10 mouse cellular contexts compared by ENCODE assay signal in genomic region chr7:137322926-137323325, GRCm38 (mm10). TPM values are rescaled to one million over a fixed set of nuclear protein-coding genes. Genes with fewer than 3 reads are reported as not detected.
DNase-seq lines count a peak whose midpoint lies in the region; ATAC-seq lines count a peak whose summit lies in the region.
"Had no signal": no experiment of that assay in that cellular context is flagged by ENCODE, and none has a peak within 500 bp of the region (broad histone marks: within the 10 kb centered on the region; RNA-seq: fewer than 3 reads in every experiment).

No protein-coding gene starts in this region.

- 5% methylated on average over 15 of the region's 21 CpGs for WGBS in lung, embryonic 15.5 days
- 0% methylated on average over 21 of the region's 21 CpGs for WGBS in forebrain, embryonic 13.5 days
- WGBS in limb, embryonic 11.5 days: 1% methylated on average over 12 of the region's 21 CpGs
- 3% methylated on average over 21 of the region's 21 CpGs for WGBS in stomach, embryonic 14.5 days

- no peak for ATAC-seq in lung, embryonic 15.5 days (ENCODE audit: borderline replicate concordance, extremely low read depth, low FRiP score, low TSS enrichment)
- ATAC-seq in forebrain, embryonic 13.5 days: no peak
- no peak for ATAC-seq in limb, embryonic 11.5 days (ENCODE audit: insufficient number of reproducible peaks, low FRiP score, low TSS enrichment, low read depth)
- ATAC-seq in stomach, embryonic 14.5 days (ENCODE audit: insufficient number of reproducible peaks, insufficient read depth, low FRiP score, low read depth): no peak

- H3K36me3 ChIP-seq in lung, embryonic 15.5 days: no peaks in the 10 kb centered on the region
- no peaks in the 10 kb centered on the region for H3K36me3 ChIP-seq in forebrain, embryonic 13.5 days (ENCODE audit: poor library complexity, severe bottlenecking)
- no peaks in the 10 kb centered on the region for H3K36me3 ChIP-seq in limb, embryonic 11.5 days (ENCODE audit: control insufficient read depth, insufficient read depth, low read length)
- H3K36me3 ChIP-seq in stomach, embryonic 14.5 days (ENCODE audit: control insufficient read depth, insufficient read depth, low read length): no peaks in the 10 kb centered on the region

- no peak overlapping the region for H3K27ac ChIP-seq in lung, embryonic 15.5 days
- H3K27ac ChIP-seq in forebrain, embryonic 13.5 days: no peak overlapping the region
- H3K27ac ChIP-seq in limb, embryonic 11.5 days (replicated peaks; ENCODE audit: low read depth, low read length): no peak overlapping the region
- H3K27ac ChIP-seq in stomach, embryonic 14.5 days (ENCODE audit: low read length): no peak overlapping the region

- H3K4me1 ChIP-seq in lung, embryonic 15.5 days: peaks cover 26% of the 10 kb centered on the region
- H3K4me1 ChIP-seq in forebrain, embryonic 13.5 days: peaks cover 35% of the 10 kb centered on the region
- peaks cover 17% of the 10 kb centered on the region for H3K4me1 ChIP-seq in limb, embryonic 11.5 days (ENCODE audit: control insufficient read depth, insufficient read depth, low read length)
- H3K4me1 ChIP-seq in stomach, embryonic 14.5 days (ENCODE audit: control insufficient read depth, insufficient read depth, low read length): peaks cover 11% of the 10 kb centered on the region

- H3K4me2 ChIP-seq in lung, embryonic 15.5 days: peak overlapping the region; percentile 62
- H3K4me2 ChIP-seq in forebrain, embryonic 13.5 days: peak overlapping the region; percentile 59
- peak overlapping the region; percentile 64 for H3K4me2 ChIP-seq in limb, embryonic 11.5 days (ENCODE audit: low read depth, severe bottlenecking)
- peak overlapping the region; percentile 80 for H3K4me2 ChIP-seq in stomach, embryonic 14.5 days (replicated peaks; ENCODE audit: low read depth, low read length)

- peaks cover 90% of the 10 kb centered on the region for H3K27me3 ChIP-seq in lung, embryonic 15.5 days
- peaks cover 95% of the 10 kb centered on the region for H3K27me3 ChIP-seq in forebrain, embryonic 13.5 days
- H3K27me3 ChIP-seq in limb, embryonic 11.5 days (ENCODE audit: control insufficient read depth, insufficient read depth, low read length): peaks cover 48% of the 10 kb centered on the region
- H3K27me3 ChIP-seq in stomach, embryonic 14.5 days (ENCODE audit: control insufficient read depth, insufficient read depth, low read length): peaks cover 59% of the 10 kb centered on the region

- H3K9me3 ChIP-seq in lung, embryonic 15.5 days: no peaks in the 10 kb centered on the region
- H3K9me3 ChIP-seq in forebrain, embryonic 13.5 days (replicated peaks): peaks cover 5% of the 10 kb centered on the region; the same call in 1 of the 2 replicates
- no peaks in the 10 kb centered on the region; the same call in 1 of the 2 replicates for H3K9me3 ChIP-seq in limb, embryonic 11.5 days (ENCODE audit: control insufficient read depth, low read length)
- H3K9me3 ChIP-seq in stomach, embryonic 14.5 days (ENCODE audit: control insufficient read depth, low read depth, low read length): no peaks in the 10 kb centered on the region

- peak overlapping the region; percentile 27 for H3K4me3 ChIP-seq in lung, embryonic 15.5 days
- peak overlapping the region; percentile 38 for H3K4me3 ChIP-seq in forebrain, embryonic 13.5 days
- H3K4me3 ChIP-seq in limb, embryonic 11.5 days (ENCODE audit: low read depth, low read length): peak overlapping the region; percentile 44
- peak overlapping the region; percentile 34 for H3K4me3 ChIP-seq in stomach, embryonic 14.5 days (ENCODE audit: low read depth, low read length)

- no peak for DNase-seq in lung, postnatal 25 days (ENCODE audit: low spot score)
- DNase-seq in limb, embryonic 11.5 days (ENCODE audit: low spot score): peak; percentile 40
- no peak for DNase-seq in adrenal gland, postnatal 36 days
- DNase-seq in layer of hippocampus, adult 9-10 months (ENCODE audit: low spot score): no peak
- DNase-seq in gastrocnemius, postnatal 10 days: no peak
- DNase-seq: cerebellum, postnatal 25 days; right cerebral cortex, postnatal 14 days had no signal

- no peak overlapping the region for H3K9ac ChIP-seq in lung, embryonic 15.5 days
- H3K9ac ChIP-seq in forebrain, embryonic 13.5 days: peak overlapping the region; percentile 43
- H3K9ac ChIP-seq in limb, embryonic 11.5 days (ENCODE audit: low read length): peak overlapping the region; percentile 62; the same call in 1 of the 2 replicates
- H3K9ac ChIP-seq in stomach, embryonic 14.5 days (replicated peaks; ENCODE audit: low read depth, low read length): no peak overlapping the region

RNA-seq across cellular contexts. Expression of gene Ebf3, which starts 8.7 kb away (rescaled TPM):
- polyA plus RNA-seq in lung, embryonic 15.5 days (2015; fragmentation: Nextera tagmentation; extraction: Ambion mirVana): 0.12 and 0.28 TPM in 2 replicates
- polyA plus RNA-seq in forebrain, embryonic 13.5 days (2015; fragmentation: Nextera tagmentation; extraction: Ambion mirVana): 1.1 and 2.0 TPM in 2 replicates
- 9.8 and 10.3 TPM in 2 replicates for polyA plus RNA-seq in limb, embryonic 11.5 days (2014; fragmentation: Nextera tagmentation; extraction: Ambion mirVana)
- polyA plus RNA-seq in stomach, embryonic 14.5 days (2014; fragmentation: Nextera tagmentation; extraction: Ambion mirVana): 1.6 and 1.9 TPM in 2 replicates
- 1 to 10 TPM; 4.2 to 4.8 TPM for total RNA-seq in adrenal gland, postnatal 36 days (2021)
- total RNA-seq in gastrocnemius, postnatal 10 days (2021): 10 to 100 TPM; 16.0 to 27.5 TPM

Comparison
In these comparisons a context has a peak if more than half of its experiments do, and no peak if none do; other contexts are left out.
1. H3K9ac ChIP-seq: peak in forebrain, embryonic 13.5 days (single experiment) and limb, embryonic 11.5 days (single experiment); none in lung, embryonic 15.5 days (single experiment) and stomach, embryonic 14.5 days (single experiment).
2. Peak in every context shown above with its lines, with median percentiles within 50 percentile points of each other: H3K4me2 ChIP-seq and H3K4me3 ChIP-seq.